20 mouse cellular contexts compared by ENCODE assay signal in genomic region chr12:28342735-28343134, GRCm38 (mm10).
"Had no signal": no experiment of that assay in that cellular context is flagged by ENCODE, and none has a peak within 500 bp of the region (broad histone marks: within the 10 kb centered on the region; RNA-seq: fewer than 3 reads in every experiment).

No protein-coding gene starts in this region.

- H3K9me3 ChIP-seq: intestine, embryonic 15.5 days; liver, embryonic 13.5 days; lung, embryonic 15.5 days; midbrain, embryonic 15.5 days; neural tube, embryonic 13.5 days; stomach, embryonic 15.5 days had no signal

- H3K4me2 ChIP-seq: intestine, embryonic 15.5 days; liver, embryonic 13.5 days; lung, embryonic 15.5 days; midbrain, embryonic 11.5 days; midbrain, embryonic 15.5 days; neural tube, embryonic 13.5 days; stomach, embryonic 15.5 days had no signal

- H3K27ac ChIP-seq: intestine, embryonic 15.5 days; layer of hippocampus, adult 2 months; left cerebral cortex, adult 2 months; liver, embryonic 13.5 days; lung, embryonic 15.5 days; macrophage; midbrain, embryonic 15.5 days; neural tube, embryonic 13.5 days; stomach, embryonic 15.5 days had no signal

- H3K9ac ChIP-seq: intestine, embryonic 15.5 days; liver, embryonic 13.5 days; liver, postnatal 0 days; lung, embryonic 15.5 days; midbrain, embryonic 15.5 days; neural tube, embryonic 13.5 days; stomach, embryonic 15.5 days had no signal

- H3K27me3 ChIP-seq: intestine, embryonic 15.5 days; liver, embryonic 13.5 days; lung, embryonic 15.5 days; megakaryocyte, embryonic 14.5 days; midbrain, embryonic 15.5 days; neural tube, embryonic 13.5 days; stomach, embryonic 15.5 days had no signal

- DNase-seq: kidney, adult 2 months; kidney, postnatal 14 days; liver; liver, embryonic 13.5 days; liver, postnatal 0 days; lung, postnatal 14 days; retina, postnatal 1 day; right cerebral cortex, postnatal 4 days; spleen, adult 18-20 months; thymus, postnatal 36 days had no signal

- H3K36me3 ChIP-seq: intestine, embryonic 15.5 days; liver, embryonic 13.5 days; lung, embryonic 15.5 days; midbrain, embryonic 15.5 days; neural tube, embryonic 13.5 days; stomach, embryonic 15.5 days had no signal

- ATAC-seq: intestine, embryonic 15.5 days; liver, postnatal 0 days; midbrain, embryonic 15.5 days had no signal

- H3K4me1 ChIP-seq: intestine, embryonic 15.5 days; liver, embryonic 13.5 days; lung, embryonic 15.5 days; megakaryocyte, embryonic 14.5 days; midbrain, embryonic 15.5 days; neural tube, embryonic 13.5 days; stomach, embryonic 15.5 days had no signal

- H3K4me3 ChIP-seq: intestine, embryonic 15.5 days; layer of hippocampus, adult 2 months; left cerebral cortex, adult 2 months; liver, embryonic 13.5 days; lung, embryonic 15.5 days; megakaryocyte, embryonic 14.5 days; midbrain, embryonic 15.5 days; neural tube, embryonic 13.5 days; stomach, embryonic 15.5 days had no signal
